ENCODE assay signal across 13 mouse cellular contexts in genomic region chr13:60126338-60126737, GRCm38 (mm10). TPM values are rescaled to one million over a fixed set of nuclear protein-coding genes. Genes with fewer than 3 reads are reported as not detected.
DNase-seq lines count a peak whose midpoint lies in the region; ATAC-seq and TF ChIP-seq lines count a peak whose summit lies in the region.
"Had no signal": no experiment of that assay in that cellular context is flagged by ENCODE, and none has a peak within 500 bp of the region (broad histone marks: within the 10 kb centered on the region; RNA-seq: fewer than 3 reads in every experiment).

No protein-coding gene starts in this region.

- H3K27ac ChIP-seq in embryonic facial prominence, embryonic 14.5 days (replicated peaks; ENCODE audit: low read depth, low read length): no peak overlapping the region
- no peak overlapping the region for H3K27ac ChIP-seq in hindbrain, embryonic 12.5 days
- H3K27ac ChIP-seq in midbrain, embryonic 11.5 days (ENCODE audit: low read depth, low read length): no peak overlapping the region
- no peak overlapping the region for H3K27ac ChIP-seq in cerebellum, adult 2 months (ENCODE audit: insufficient read depth, low read length)
- H3K27ac ChIP-seq: heart, adult 2 months had no signal

- no peak for DNase-seq in G1E (ENCODE audit: low spot score)
- no peak for DNase-seq in embryonic facial prominence, embryonic 14.5 days (ENCODE audit: low spot score)
- no peak for DNase-seq in midbrain, embryonic 11.5 days (ENCODE audit: low spot score, missing footprints)
- no peak for DNase-seq in adrenal gland, postnatal 4 days (ENCODE audit: low spot score in 2 of 2)
- DNase-seq in adrenal gland, adult 8-10 months: no peak
- DNase-seq in spleen, postnatal 10 days (ENCODE audit: low spot score in 2 of 2): no peak
- DNase-seq in cerebellum, adult 2 months: no peak
- DNase-seq: heart, adult 2 months; kidney, postnatal 36 days; liver, postnatal 0 days had no signal

- no peak for ATAC-seq in G1E (ENCODE audit: extremely low read depth, insufficient number of reproducible peaks, low FRiP score, poor library complexity, severe bottlenecking)
- ATAC-seq in embryonic facial prominence, embryonic 14.5 days (ENCODE audit: low read depth): no peak
- ATAC-seq in hindbrain, embryonic 12.5 days (ENCODE audit: low FRiP score): 0 out of 2 replicates have a peak, but pooled peaks have one; percentile 26
- ATAC-seq in midbrain, embryonic 11.5 days (ENCODE audit: low FRiP score): 0 out of 2 replicates have a peak, but pooled peaks have one; percentile 49
- ATAC-seq: CD4-positive, CD25-positive, alpha-beta regulatory T cell, adult 4 months; liver, postnatal 0 days had no signal

- peak overlapping the region; percentile 11; the same call in 1 of the 2 replicates for H3K4me3 ChIP-seq in G1E (ENCODE audit: low read depth, low read length)
- H3K4me3 ChIP-seq in embryonic facial prominence, embryonic 14.5 days (ENCODE audit: low read depth, low read length): no peak overlapping the region
- no peak overlapping the region for H3K4me3 ChIP-seq in hindbrain, embryonic 12.5 days
- H3K4me3 ChIP-seq in midbrain, embryonic 11.5 days (ENCODE audit: low read depth, low read length): no peak overlapping the region
- H3K4me3 ChIP-seq in cerebellum, adult 2 months (replicated peaks; ENCODE audit: insufficient read depth, low read depth, low read length): no peak overlapping the region
- H3K4me3 ChIP-seq: heart, adult 2 months; megakaryocyte, embryonic 14.5 days had no signal

- no peak overlapping the region for H3K9ac ChIP-seq in embryonic facial prominence, embryonic 14.5 days (ENCODE audit: low read depth, low read length)
- 0 out of 2 replicates have a peak overlapping the region, but pooled peaks have one; percentile 1 for H3K9ac ChIP-seq in hindbrain, embryonic 12.5 days
- no peak overlapping the region for H3K9ac ChIP-seq in midbrain, embryonic 11.5 days (ENCODE audit: low read length)
- H3K9ac ChIP-seq: liver, postnatal 0 days had no signal

- no peak for TF ChIP-seq CTCF in G1E (IDR thresholded peaks at IDR 0.05; ENCODE audit: low read depth, low read length)
- no peak for TF ChIP-seq CTCF in cerebellum, adult 2 months (IDR thresholded peaks at IDR 0.05; ENCODE audit: borderline replicate concordance, insufficient read depth, low read depth, low read length)

- no peaks in the 10 kb centered on the region for H3K4me1 ChIP-seq in G1E (ENCODE audit: insufficient read depth, low read depth, low read length)
- H3K4me1 ChIP-seq in embryonic facial prominence, embryonic 14.5 days (ENCODE audit: control insufficient read depth, insufficient read depth, low read length): peaks cover 18% of the 10 kb centered on the region
- H3K4me1 ChIP-seq in hindbrain, embryonic 12.5 days: peaks cover 43% of the 10 kb centered on the region
- H3K4me1 ChIP-seq in midbrain, embryonic 11.5 days (ENCODE audit: control insufficient read depth, insufficient read depth, low read length): peaks cover 16% of the 10 kb centered on the region
- H3K4me1 ChIP-seq in cerebellum, adult 2 months (ENCODE audit: control insufficient read depth, insufficient read depth, low read length): no peaks in the 10 kb centered on the region

- H3K36me3 ChIP-seq in G1E (replicated peaks): no peaks in the 10 kb centered on the region
- H3K36me3 ChIP-seq in embryonic facial prominence, embryonic 14.5 days (ENCODE audit: control insufficient read depth, insufficient read depth, low read length): no peaks in the 10 kb centered on the region
- no peaks in the 10 kb centered on the region for H3K36me3 ChIP-seq in hindbrain, embryonic 12.5 days
- H3K36me3 ChIP-seq in midbrain, embryonic 11.5 days (ENCODE audit: control insufficient read depth, insufficient read depth, low read length): no peaks in the 10 kb centered on the region

- H3K4me2 ChIP-seq in embryonic facial prominence, embryonic 14.5 days (ENCODE audit: low read depth, low read length): peak overlapping the region; percentile 13; the same call in 1 of the 2 replicates
- peak overlapping the region; percentile 43 for H3K4me2 ChIP-seq in hindbrain, embryonic 12.5 days (replicated peaks)
- H3K4me2 ChIP-seq in midbrain, embryonic 11.5 days: peak overlapping the region; percentile 4; the same call in 1 of the 2 replicates

- no peaks in the 10 kb centered on the region for H3K27me3 ChIP-seq in G1E (ENCODE audit: insufficient read depth, low read length)
- peaks cover 3% of the 10 kb centered on the region; the same call in 1 of the 2 replicates for H3K27me3 ChIP-seq in embryonic facial prominence, embryonic 14.5 days (replicated peaks; ENCODE audit: control insufficient read depth, insufficient read depth, low read length)
- 0 out of 2 replicates have a peak, but pooled peaks cover 11% of the 10 kb centered on the region for H3K27me3 ChIP-seq in hindbrain, embryonic 12.5 days
- no peaks in the 10 kb centered on the region; the same call in 1 of the 2 replicates for H3K27me3 ChIP-seq in midbrain, embryonic 11.5 days (ENCODE audit: control insufficient read depth, insufficient read depth, low read length)
- no peaks in the 10 kb centered on the region; the same call in 1 of the 2 replicates for H3K27me3 ChIP-seq in cerebellum, adult 2 months (ENCODE audit: control insufficient read depth, insufficient read depth, low read length)

- 52% methylated on average over 19 of the region's 19 CpGs for WGBS in embryonic facial prominence, embryonic 14.5 days
- WGBS in hindbrain, embryonic 12.5 days: 46% methylated on average over 19 of the region's 19 CpGs
- WGBS in midbrain, embryonic 11.5 days: 62% methylated on average over 19 of the region's 19 CpGs
- WGBS in cerebellum, adult 2 months: 35% methylated on average over 19 of the region's 19 CpGs

- peaks cover 58% of the 10 kb centered on the region for H3K9me3 ChIP-seq in G1E (replicated peaks)
- H3K9me3 ChIP-seq in embryonic facial prominence, embryonic 14.5 days (ENCODE audit: control insufficient read depth, low read length): no peaks in the 10 kb centered on the region
- no peaks in the 10 kb centered on the region; the same call in 1 of the 2 replicates for H3K9me3 ChIP-seq in hindbrain, embryonic 12.5 days (replicated peaks)
- no peaks in the 10 kb centered on the region for H3K9me3 ChIP-seq in midbrain, embryonic 11.5 days (ENCODE audit: control insufficient read depth, low read length)

- no peak for TF ChIP-seq POLR2A in cerebellum, adult 2 months (IDR thresholded peaks at IDR 0.05; ENCODE audit: borderline replicate concordance, insufficient read depth, low read length)

RNA-seq across cellular contexts. Expression of gene Gas1, which starts 50.8 kb away (rescaled TPM):
- not detected in 2 replicates for total RNA-seq in G1E (2014; fragmentation: Nextera tagmentation)
- 0.06 TPM in 1 of 2 replicates, not detected in the other for total RNA-seq in G1E (2017)
- polyA plus RNA-seq in G1E (2012): not detected in 2 replicates
- 158 and 184 TPM in 2 replicates for polyA plus RNA-seq in embryonic facial prominence, embryonic 14.5 days (2014; fragmentation: Nextera tagmentation; extraction: Ambion mirVana)
- 159 and 173 TPM in 2 replicates for polyA plus RNA-seq in hindbrain, embryonic 12.5 days (2016; fragmentation: Nextera tagmentation; extraction: Ambion mirVana)
- 87.2 and 103 TPM in 2 replicates for polyA plus RNA-seq in midbrain, embryonic 11.5 days (2014; fragmentation: Nextera tagmentation; extraction: Ambion mirVana)
- total RNA-seq in adrenal gland, postnatal 4 days (2021): 10 to 100 TPM; 86.7 to 87.7 TPM
- total RNA-seq in adrenal gland, adult 8-10 months (2022): 10 to 100 TPM; 32.3 to 57.9 (median 38.8) TPM
- 13.1 and 17.6 TPM in 2 replicates for polyA plus RNA-seq in cerebellum, adult 2 months (2012; rRNA removed)
- polyA plus RNA-seq: CD4-positive, CD25-positive, alpha-beta regulatory T cell, adult 4 months had no signal

Comparison
In these comparisons a context has a peak if more than half of its experiments do, and no peak if none do; other contexts are left out.
1. ATAC-seq: peak in hindbrain, embryonic 12.5 days (single experiment) and midbrain, embryonic 11.5 days (single experiment); none in G1E (single experiment) and embryonic facial prominence, embryonic 14.5 days (single experiment).
2. RNA of gene Gas1, which starts 50.8 kb away (polyA plus RNA-seq): 159 to 173 TPM in hindbrain, embryonic 12.5 days, 158 to 184 TPM in embryonic facial prominence, embryonic 14.5 days, 87.2 to 103 TPM in midbrain, embryonic 11.5 days and 13.1 to 17.6 TPM in cerebellum, adult 2 months; not detected in G1E; every median in the first group is over 10 times any median in the second.
3. Peak in every context shown above with its lines, with median percentiles within 50 percentile points of each other: H3K4me2 ChIP-seq.